Mouse (Mus musculus) lung, adult 2 months (tissue): ENCODE measurements at regions not wholly inside any gene's neighbourhood (a gene's known extent, or its start where the extent isn't known, plus 50 kb on each side); places are given as distances from the start of the nearest gene placed in this dataset.

Source experiments
- CTCF ChIP-seq: fragments of 200-500 bp; IDR thresholded peaks from 2 replicates; pipeline ENCODE4 v1.5.1; 2011; ENCODE audit warnings: mild to moderate bottlenecking, low read length, control low read depth; ENCODE audit not compliant: insufficient read depth
- POLR2A ChIP-seq: fragments of 200-500 bp; IDR thresholded peaks from 2 replicates; pipeline ENCODE4 v1.6.1; 2011; ENCODE audit warnings: low read depth, mild to moderate bottlenecking, control low read depth, low read length, borderline replicate concordance; ENCODE audit errors: extremely low read depth

GRCm38 (mm10) chr4:9027383-9027782 lies 788.5 kb upstream of the Car8 start:
- TF ChIP-seq POLR2A: no peak
- no peak for TF ChIP-seq CTCF
